Mouse (Mus musculus) lung, adult 2 months (tissue): ENCODE results near the gene Ppil1.

Experiments
- CTCF ChIP-seq: fragments of 200-500 bp; IDR thresholded peaks from 2 replicates; pipeline ENCODE4 v1.5.1; 2011; ENCODE audit warnings: mild to moderate bottlenecking, low read length, control low read depth; ENCODE audit not compliant: insufficient read depth
- POLR2A ChIP-seq: fragments of 200-500 bp; IDR thresholded peaks from 2 replicates; pipeline ENCODE4 v1.6.1; 2011; ENCODE audit warnings: low read depth, mild to moderate bottlenecking, control low read depth, low read length, borderline replicate concordance; ENCODE audit errors: extremely low read depth

- TF ChIP-seq CTCF (no peak), POLR2A (no peak)
Observed at GRCm38 (mm10) chr17:29311602-29312001, 47.6 kb upstream of the Ppil1 start.
